Mouse (Mus musculus) left cerebral cortex, postnatal 4 days (tissue): ENCODE results near the gene Sulf2. TPM values are rescaled to one million over a fixed set of nuclear protein-coding genes. Genes with fewer than 3 reads are reported as not detected.

Source experiments
- DNase-seq: peaks from one replicate; pipeline ENCODE4 v3.0.0-alpha.2; 2022
- intact Hi-C: fragments of 180-260 bp; cut with DNase I; formaldehyde crosslinking; loops from one replicate; pipeline ENCODE4 v1.15.1; 2025
- total RNA-seq, 2 experiments: library from RNA; stranded (reverse); gene quantifications; 2 replicates each; pipeline ENCODE4 v1.2.3; 2021

The Sulf2 gene
- total RNA-seq, 2 experiments from 2014 or later, result 153 to 162 TPM

DNA sequence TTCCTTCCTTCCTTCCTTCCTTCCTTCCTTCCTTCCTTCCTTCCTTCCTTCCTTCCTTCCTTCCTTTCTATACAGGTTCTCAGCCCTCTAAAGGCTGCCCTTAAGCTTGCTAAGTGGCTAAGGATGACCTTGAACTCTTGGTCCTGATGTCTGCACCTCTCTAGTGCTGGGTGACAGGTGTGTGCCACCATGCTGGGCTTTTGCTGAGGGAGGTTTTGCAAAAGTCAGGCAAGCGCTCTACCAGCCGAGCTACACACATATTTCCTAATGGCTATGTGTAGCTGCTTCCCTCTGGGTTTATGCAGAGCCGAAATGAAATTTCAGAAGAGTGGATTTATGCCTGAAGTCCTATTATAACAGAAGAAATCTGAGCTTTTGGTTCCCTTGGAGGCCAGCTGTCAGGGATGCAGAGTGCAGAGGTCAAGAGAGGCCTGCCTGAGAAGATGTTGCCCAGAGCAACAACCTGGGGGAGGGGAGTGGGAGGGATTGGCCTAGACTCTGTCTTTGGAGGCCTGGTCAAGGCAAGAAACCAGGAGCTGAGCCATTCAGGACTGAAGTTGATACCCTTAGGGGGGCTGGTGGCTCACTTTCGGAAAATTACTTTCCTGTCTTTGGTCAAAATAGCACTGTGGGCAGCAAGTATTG is 24.1 kb upstream of the Sulf2 start:
- no peak for DNase-seq
- intact Hi-C loops, result no loop called here

GRCm38 (mm10) chr2:166175552-166176136 is 20.2 kb upstream of the Sulf2 start:
- no peak for DNase-seq
- intact Hi-C loops, result no loop called here

GRCm38 (mm10) chr2:166175145-166175544 is 19.7 kb upstream of the Sulf2 start:
- no peak for DNase-seq
- intact Hi-C loops, result no loop called here

DNA sequence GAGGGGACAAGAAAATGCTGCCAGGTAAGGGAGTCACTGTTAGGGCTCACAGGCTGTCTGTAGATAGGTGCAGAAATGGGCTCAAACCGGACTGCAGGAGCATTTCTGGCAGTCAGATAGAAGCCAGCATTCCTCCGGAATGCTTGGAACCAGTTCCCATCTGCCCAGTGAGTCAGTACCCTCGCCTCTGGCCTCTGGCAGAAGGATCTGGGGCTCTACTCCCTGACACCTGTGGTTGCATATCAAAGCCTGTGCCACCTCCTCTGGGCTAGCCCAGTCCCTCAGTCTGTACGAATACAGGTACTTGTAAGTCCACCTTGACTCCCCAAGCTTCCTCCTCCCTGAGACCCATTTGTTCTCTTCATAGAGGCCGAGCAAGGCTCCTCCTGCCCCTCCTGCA is 17.7 kb upstream of the Sulf2 start:
- intact Hi-C loops, result no loop called here

DNA sequence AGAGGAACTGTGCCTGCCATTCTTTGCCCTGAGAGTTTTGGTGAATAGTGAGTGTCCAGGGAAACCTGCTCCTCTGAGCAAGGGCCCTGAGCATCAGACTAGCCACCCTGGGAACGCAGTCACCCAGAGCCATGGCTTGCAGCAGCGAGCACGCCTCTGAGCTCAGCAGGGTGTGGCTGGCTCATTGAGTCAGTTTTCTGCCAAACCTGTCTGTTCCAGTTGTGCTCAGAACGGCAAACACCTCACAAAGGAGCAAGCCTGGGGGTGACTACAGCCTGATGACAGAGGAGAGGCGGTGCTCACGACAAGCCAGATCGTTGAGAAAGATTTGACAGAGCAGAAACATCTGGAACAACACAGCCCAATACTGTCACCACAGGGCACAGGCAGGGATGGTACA is 14.7 kb upstream of the Sulf2 start:
- intact Hi-C loops, result no loop called here

More for the DNA sequence above, 17.7 kb upstream of the Sulf2 start:
- no peak for DNase-seq

DNA sequence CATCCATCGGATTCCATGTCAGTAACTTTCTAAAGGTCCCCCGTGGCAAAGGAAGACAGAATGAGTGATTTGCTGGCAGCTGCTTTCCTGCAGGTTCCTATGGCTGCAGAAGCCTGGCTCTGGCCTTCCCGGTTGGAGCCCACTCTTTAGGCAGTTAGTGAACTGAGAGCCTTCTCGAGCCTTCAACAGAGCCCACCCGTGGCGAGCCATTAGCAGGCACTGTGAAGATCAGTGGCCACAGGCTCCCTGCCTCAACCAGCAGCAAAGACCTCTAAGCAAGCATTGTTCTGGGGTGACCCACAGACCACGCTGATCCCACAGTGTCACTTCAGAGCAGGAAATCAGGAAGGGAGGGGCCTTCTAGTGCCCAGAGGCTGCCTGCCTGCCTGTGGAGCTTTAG is 13.4 kb upstream of the Sulf2 start:
- DNase-seq, result no peak
- intact Hi-C loops, result no loop called here

More for the DNA sequence above, 14.7 kb upstream of the Sulf2 start:
- DNase-seq, result no peak

DNA sequence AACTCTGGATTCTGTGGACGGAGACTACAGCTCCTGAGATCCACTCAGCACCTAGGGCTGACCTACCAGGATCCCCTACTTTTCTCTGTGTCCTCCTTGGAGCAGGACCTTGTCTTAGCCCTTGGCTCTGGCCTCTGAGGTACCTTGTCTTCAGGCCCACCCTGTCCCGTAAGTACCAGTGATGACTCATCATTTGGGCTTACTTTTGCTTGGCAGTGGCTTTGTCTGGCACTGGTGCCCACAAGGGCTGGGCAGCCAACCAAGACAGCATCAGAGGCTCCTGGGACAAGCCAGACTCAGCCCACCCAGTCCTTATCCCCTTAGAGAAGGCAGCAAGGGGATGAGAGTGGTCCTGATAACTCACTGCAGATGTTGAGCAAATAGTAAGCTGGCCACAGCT is 11.9 kb upstream of the Sulf2 start:
- no peak for DNase-seq
- intact Hi-C loops, result no loop called here

DNA sequence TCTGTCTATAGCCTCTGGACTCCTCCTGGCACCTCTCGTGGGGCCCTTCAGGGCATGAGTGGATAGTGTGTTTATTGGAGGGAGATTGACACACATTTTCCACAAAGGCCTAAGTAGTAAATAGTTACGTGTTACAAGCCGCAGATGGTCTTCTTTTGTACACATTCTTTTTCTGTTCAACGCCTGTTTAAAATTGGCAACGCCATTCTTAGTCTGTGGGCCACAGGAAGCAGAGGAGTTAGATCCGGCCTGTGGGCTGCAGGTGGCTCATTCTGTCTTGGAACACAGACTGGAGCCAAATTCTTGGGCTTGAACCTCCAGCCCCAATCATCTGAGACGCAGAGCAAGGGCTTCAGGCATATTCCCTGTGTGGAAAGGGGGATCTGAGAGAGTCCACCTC is 9.9 kb upstream of the Sulf2 start:
- DNase-seq, result no peak
- intact Hi-C loops, result no loop called here

DNA sequence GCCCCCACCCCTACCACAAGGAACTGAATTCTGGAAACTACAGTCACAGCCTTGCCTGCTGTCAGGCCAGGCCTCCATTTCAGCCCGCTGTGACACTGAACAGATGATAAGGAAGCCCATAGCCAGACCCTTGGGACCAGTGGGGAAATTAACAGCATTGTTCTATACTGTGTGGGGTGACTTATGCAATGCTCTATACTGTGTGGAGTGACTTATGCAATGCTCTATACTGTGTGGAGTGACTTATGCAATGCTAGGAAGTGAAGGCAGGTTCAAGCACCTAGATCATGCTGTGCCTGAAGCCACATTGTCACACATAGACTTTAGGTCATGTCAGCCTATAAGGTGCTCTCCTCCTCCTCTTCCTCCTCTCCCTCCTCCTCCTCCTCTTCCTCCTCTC is 9.1 kb upstream of the Sulf2 start:
- intact Hi-C loops, result no loop called here
- no peak for DNase-seq

DNA sequence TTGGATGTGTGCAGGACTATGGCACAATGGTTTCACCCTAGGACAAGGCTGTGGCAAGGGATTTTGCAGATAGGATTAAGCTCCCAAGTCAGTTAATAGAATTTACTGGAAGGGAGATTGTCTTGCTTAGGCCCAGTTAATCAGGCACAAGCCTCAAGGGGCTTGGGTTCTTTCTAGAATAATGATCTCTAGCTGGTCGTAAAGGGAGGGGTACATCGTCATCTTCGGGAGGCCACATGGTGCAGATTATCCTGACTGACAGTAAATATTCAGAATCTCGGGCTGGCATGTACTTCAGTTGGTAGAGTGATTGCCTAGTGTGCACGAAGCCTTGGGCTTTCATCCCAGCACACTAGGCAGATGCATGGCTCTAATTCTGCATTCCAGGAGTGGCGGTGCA is 8.5 kb upstream of the Sulf2 start:
- intact Hi-C loops, result no loop called here
- no peak for DNase-seq

GRCm38 (mm10) chr2:166163252-166163651 is 7.8 kb upstream of the Sulf2 start:
- intact Hi-C loops, result no loop called here
- DNase-seq, result no peak

- DNase-seq, result no peak
- intact Hi-C loops, result no loop called here
Measured at GRCm38 (mm10) chr2:166162160-166162559, 6.7 kb upstream of the Sulf2 start.

DNA sequence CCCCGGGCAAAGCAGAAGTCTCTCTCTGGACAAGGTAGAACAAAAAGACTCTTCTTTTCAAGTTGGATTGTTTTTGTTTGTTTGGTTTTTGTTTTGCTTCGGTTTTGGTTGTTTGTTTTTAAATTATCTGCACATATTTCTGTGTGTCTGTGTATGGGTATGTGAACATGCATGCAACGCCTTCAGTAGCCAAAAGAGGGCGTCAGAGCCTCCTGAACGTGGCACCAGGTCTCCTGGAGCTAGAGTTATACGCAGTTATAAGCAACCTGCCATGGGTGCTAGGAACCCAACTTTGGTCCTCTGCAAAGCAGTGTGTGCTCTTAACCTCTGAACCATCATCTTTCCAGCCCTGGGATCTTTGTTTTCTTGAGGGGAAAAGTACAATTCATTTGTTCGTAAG is 3.8 kb upstream of the Sulf2 start:
- no peak for DNase-seq

DNA sequence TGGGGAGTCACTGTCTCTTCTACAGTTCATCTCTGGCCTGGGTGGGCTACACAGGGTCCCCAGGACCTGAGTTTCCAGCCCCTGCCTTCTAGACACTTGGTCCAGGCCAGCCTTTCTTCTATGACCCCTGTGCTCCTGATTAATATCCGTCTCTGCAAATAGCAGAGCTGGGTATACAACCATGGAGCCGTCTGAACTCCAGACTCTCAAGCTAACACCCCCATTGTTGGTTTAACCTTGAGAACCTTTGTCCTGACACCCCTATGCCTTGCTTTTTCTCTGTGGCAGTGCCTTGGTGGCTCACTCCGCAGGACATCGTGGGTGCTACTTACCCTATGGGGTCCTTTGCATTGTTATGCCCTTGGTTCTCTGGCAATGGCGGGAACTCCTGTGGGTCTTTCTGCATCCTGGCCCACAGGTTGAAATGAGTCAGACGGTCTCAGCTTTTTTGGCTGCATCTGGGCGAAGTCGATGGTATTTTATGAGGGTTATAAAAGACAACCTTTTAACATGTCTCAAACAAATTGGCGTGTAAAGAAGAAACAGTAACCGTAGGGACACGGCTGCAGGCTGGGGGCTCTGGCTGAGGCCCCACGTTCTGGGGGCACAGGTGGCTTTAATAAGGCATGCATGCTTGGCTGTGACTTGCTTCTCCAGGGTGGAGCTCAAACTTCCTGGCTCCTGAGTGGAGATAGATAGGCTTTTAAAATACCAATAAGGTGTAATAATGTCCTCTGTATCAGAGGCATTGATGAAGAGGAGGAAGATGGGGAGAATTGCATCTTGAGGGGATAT is 2.5 kb upstream of the Sulf2 start:
- DNase-seq, result no peak
- intact Hi-C loops, result loop anchor here (10.0 kb wide), 2 partner anchors 177 to 287 kb away; no protein-coding TSS in a partner anchor

More for the DNA sequence above, 3.8 kb upstream of the Sulf2 start:
- intact Hi-C loops, result loop anchor here (10.0 kb wide), 2 partner anchors 176 to 286 kb away; no protein-coding TSS in a partner anchor

DNA sequence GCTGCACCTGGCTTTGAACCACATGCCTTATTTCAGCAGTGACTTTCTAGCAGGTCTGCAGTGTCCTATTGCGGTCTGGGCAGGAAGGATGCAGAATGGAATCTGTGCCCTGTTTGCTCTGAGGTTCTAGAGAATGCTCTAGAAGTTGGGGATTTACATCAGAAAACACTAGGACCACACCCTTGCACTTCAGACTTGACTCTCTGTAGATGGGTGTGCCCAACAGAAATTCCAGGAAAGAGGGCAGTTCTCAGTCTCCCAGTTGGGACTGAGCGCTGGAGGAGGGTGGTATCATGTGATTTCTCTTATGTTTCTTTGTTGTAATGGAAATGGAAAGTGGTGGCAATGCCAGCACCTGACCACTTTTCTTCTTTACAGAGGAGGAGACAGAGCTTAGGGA is 1.7 kb upstream of the Sulf2 start:
- intact Hi-C loops, result loop anchor here (10.0 kb wide), 2 partner anchors 178 to 288 kb away; no protein-coding TSS in a partner anchor

GRCm38 (mm10) chr2:166156122-166156521 is 659 bp upstream of the Sulf2 start:
- intact Hi-C loops, result loop anchor here (10.0 kb wide), 2 partner anchors 179 to 289 kb away; no protein-coding TSS in a partner anchor

More for the DNA sequence above, 1.7 kb upstream of the Sulf2 start:
- DNase-seq, result no peak

DNA sequence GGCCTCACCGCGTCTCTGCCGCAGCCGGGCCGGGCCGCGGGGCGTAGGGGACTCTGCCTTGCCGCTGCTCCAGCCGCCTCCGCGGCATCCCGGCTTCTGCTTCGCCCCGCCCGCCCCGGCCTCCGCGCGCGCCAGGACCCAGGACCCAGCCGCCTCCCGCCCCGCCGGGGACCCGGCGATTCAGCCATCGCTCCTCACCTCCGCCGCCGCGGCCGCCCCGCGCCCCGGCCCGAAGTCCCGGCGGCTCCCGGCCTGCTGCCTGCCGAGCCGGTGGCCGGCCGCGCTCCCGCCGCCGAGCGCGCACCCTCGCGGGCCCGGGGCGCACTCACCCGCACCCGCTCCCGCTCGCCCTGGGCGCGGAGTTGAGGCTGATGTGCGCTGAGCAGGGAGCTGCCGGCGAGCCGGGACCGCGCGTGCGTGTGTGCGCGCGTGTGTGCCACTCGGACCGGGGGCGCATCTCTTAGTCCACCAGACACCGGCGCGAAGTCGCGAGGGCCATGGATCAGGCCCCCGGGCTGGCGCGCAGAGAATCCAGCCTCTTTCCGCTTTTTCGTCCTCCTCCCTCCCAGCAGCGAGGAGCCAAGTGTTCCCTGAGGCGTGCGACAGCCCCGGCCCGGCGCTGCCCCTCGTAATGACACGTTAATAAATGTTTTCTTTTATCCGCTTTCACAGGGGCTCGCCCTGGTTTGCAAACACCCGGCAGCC is 562 bp downstream of the Sulf2 start:
- DNase-seq, result peak; percentile 23
- intact Hi-C loops, result loop anchor here (2.0 to 10.0 kb wide), 3 partner anchors 180 to 410 kb away; no protein-coding TSS in a partner anchor

More at GRCm38 (mm10) chr2:166156122-166156521, 659 bp upstream of the Sulf2 start:
- no peak for DNase-seq

DNA sequence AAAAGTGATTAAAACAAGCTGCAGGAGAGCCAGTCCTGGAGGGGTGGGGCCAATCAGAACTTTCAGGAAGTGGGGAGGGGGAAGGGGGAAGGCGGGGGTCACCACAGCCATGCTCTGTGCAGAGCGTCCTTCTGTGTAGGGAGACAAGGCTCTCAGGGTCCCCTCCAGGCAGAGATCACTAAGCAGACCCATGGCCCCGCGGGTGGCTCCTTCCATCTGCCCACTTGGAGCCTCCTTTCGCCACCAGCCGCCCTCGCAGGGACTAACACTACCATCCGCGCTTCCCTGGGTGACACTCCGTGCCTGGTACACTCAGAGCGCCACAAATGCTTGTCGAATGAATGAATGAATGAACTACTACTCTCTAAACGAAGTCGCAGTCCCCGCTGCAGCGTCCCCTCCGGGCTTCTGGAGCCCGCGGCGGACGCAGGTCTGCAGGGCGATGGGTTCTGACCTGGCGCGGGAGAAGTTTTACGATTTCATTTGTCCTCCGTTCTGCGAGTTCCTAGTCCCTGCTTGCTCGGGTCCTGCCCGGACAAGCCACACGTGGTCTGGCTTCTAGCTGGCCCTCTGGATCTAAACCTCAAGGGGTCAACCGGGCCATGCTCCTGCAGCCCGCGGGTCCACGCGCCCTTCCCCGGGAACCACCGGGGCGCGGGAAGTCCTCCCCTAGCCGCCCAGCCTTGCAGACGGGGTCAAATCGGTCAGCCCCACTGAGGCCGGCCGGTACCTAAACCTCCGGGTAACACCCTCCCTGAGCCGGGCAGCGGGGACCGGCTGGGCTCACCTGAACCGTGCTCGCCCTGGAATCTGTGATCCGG is 1.4 kb downstream of the Sulf2 start:
- intact Hi-C loops, result loop anchor here (2.0 to 10.0 kb wide), 3 partner anchors 181 to 411 kb away; no protein-coding TSS in a partner anchor
- no peak for DNase-seq

- intact Hi-C loops, result loop anchor here (10.0 kb wide), 2 partner anchors 181 to 291 kb away; no protein-coding TSS in a partner anchor
- no peak for DNase-seq
Measured at GRCm38 (mm10) chr2:166153399-166153793, 2.1 kb downstream of the Sulf2 start.
